Mouse (Mus musculus) hindbrain, embryonic 11.5 days (tissue): ENCODE results near the gene Ahctf1. TPM values are rescaled to one million over a fixed set of nuclear protein-coding genes. Genes with fewer than 3 reads are reported as not detected.

Source experiments
- ATAC-seq: fragments of 200-750 bp; cut with Nextera tagmentation; 2 replicates; pipeline ENCODE4 v1.8.0; 2017; ENCODE audit warnings: mild to moderate bottlenecking, moderate TSS enrichment, moderate library complexity; ENCODE audit not compliant: low FRiP score
- DNase-seq: peaks from one replicate; pipeline ENCODE4 v3.0.0-alpha.2; 2015; ENCODE audit warnings: low spot score
- H3K27ac ChIP-seq: fragments of 300-500 bp; sonication (generic); 2 replicates; pipeline ENCODE4 v1.5.1; 2014; ENCODE audit warnings: mild to moderate bottlenecking, low read depth, low read length
- H3K27me3 ChIP-seq: fragments of 300-500 bp; sonication (generic); 2 replicates; pipeline ENCODE4 v1.6.1; 2014; ENCODE audit warnings: mild to moderate bottlenecking, low read length, moderate library complexity, mixed read lengths; ENCODE audit not compliant: control insufficient read depth, insufficient read depth
- H3K36me3 ChIP-seq: fragments of 300-500 bp; sonication (generic); 2 replicates; pipeline ENCODE4 v1.6.1; 2014; ENCODE audit warnings: mild to moderate bottlenecking, low read length, moderate library complexity, mixed read lengths; ENCODE audit not compliant: control insufficient read depth, insufficient read depth
- H3K4me1 ChIP-seq: fragments of 300-500 bp; sonication (generic); replicated peaks from 2 replicates; pipeline ENCODE4 v1.6.1; 2014; ENCODE audit warnings: low read length, mixed read lengths; ENCODE audit not compliant: control insufficient read depth, insufficient read depth
- H3K4me2 ChIP-seq: fragments of 300-500 bp; sonication (generic); replicated peaks from 2 replicates; pipeline ENCODE4 v1.6.1; 2014; ENCODE audit warnings: mild to moderate bottlenecking, low read depth, low read length
- H3K4me3 ChIP-seq: fragments of 300-500 bp; sonication (generic); 2 replicates; pipeline ENCODE4 v1.5.1; 2014; ENCODE audit warnings: low read depth, low read length
- H3K9ac ChIP-seq: fragments of 300-500 bp; sonication (generic); 2 replicates; pipeline ENCODE4 v1.6.1; 2014; ENCODE audit warnings: low read depth, low read length
- H3K9me3 ChIP-seq: fragments of 300-500 bp; sonication (generic); 2 replicates; pipeline ENCODE4 v1.6.1; 2016; ENCODE audit warnings: low read length; ENCODE audit not compliant: control insufficient read depth
- WGBS: fragments of 180-500 bp; shearing (Covaris S2); extraction: QIAGEN DNeasy Blood & Tissue Kit; methylation state at CpG from one replicate; pipeline ENCODE4 v1.1.7; 2014; 5-methylcytosine and 5-hydroxymethylcytosine counted together
- polyA plus RNA-seq: library from polyadenylated mRNA; unstranded; fragments of >200 nt; fragmentation: Nextera tagmentation; extraction: Ambion mirVana; gene quantifications from 2 replicates; pipeline ENCODE4 v1.2.1, GENCODE M21; 2014

Ahctf1 gene
- polyA plus RNA-seq, 1 experiment from 2014 or later = 40.2 TPM

GRCm38 (mm10) chr1:179710739-179711138, 92.7 kb downstream of the Ahctf1 start:
- Histone ChIP-seq H3K27ac (no peak overlapping the region), H3K9ac (no peak overlapping the region), H3K4me3 (no peak overlapping the region), H3K27me3 (no peaks in the 10 kb centered on the region), H3K9me3 (no peaks in the 10 kb centered on the region), H3K4me2 (no peak overlapping the region), H3K4me1 (no peaks in the 10 kb centered on the region), H3K36me3 (no peaks in the 10 kb centered on the region)
- no peak for DNase-seq
- 90% methylated on average over 5 of the region's 5 CpGs for WGBS
- ATAC-seq = no peak

- H3K27me3 ChIP-seq = no peaks in the 10 kb centered on the region
- H3K4me1 ChIP-seq = no peaks in the 10 kb centered on the region
- no peak overlapping the region for H3K27ac ChIP-seq
- H3K4me3 ChIP-seq = no peak overlapping the region
- 92% methylated on average over 6 of the region's 6 CpGs for WGBS
- DNase-seq = no peak
- ATAC-seq = no peak
- no peaks in the 10 kb centered on the region for H3K36me3 ChIP-seq
- no peak overlapping the region for H3K4me2 ChIP-seq
- no peak overlapping the region for H3K9ac ChIP-seq
- H3K9me3 ChIP-seq = no peaks in the 10 kb centered on the region
Measured at GRCm38 (mm10) chr1:179709390-179709789, 94.1 kb downstream of the Ahctf1 start.

DNA sequence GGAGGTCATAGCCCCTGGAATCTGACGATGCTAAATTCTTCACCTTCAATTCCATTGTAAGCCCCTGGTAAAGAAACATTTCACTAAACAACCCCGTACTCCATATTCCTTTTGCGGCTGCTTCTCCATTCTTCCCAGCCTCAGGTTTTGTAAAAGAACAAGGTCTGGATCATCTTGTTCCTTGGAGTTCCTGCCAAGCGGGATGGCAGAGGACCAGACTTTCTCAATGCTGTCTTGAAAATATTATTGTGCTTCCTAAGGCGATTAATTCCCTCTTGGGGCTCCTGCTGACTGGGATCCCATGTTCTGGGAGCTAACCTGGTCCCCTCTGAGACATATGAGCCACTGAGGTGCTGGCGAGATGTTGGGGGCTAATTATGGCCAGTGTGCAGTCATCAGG, 98.3 kb downstream of the Ahctf1 start:
- ATAC-seq (no peak), DNase-seq (no peak)
- Histone ChIP-seq H3K4me1 (no peaks in the 10 kb centered on the region), H3K4me3 (no peak overlapping the region), H3K27me3 (no peaks in the 10 kb centered on the region), H3K4me2 (no peak overlapping the region), H3K27ac (no peak overlapping the region), H3K36me3 (no peaks in the 10 kb centered on the region), H3K9ac (no peak overlapping the region), H3K9me3 (no peaks in the 10 kb centered on the region)
- 91% methylated on average over 6 of the region's 6 CpGs for WGBS

DNA sequence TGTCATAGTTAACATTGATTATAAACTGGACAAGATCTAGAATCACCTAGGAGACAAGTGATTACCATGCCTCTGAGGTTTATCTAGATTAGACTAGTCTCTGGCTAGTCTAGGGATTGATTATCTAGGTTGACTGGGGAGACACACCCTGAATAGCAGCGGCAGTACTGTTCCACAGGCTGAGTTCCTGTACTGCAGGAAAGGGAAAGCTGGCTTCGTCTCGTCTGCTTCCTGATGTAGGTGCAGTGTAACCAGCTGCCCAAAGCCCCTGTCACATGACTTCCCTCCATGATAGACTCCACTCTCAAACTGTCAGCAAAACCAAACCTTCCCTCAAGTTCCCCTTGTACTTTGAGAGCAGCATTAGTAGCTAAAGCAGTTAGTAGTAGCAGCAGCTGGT, 99.3 kb downstream of the Ahctf1 start:
- H3K9me3 ChIP-seq = no peaks in the 10 kb centered on the region
- H3K4me3 ChIP-seq = no peak overlapping the region
- no peaks in the 10 kb centered on the region for H3K4me1 ChIP-seq
- no peak overlapping the region for H3K9ac ChIP-seq
- 80% methylated on average over 3 of the region's 3 CpGs for WGBS
- H3K4me2 ChIP-seq = no peak overlapping the region
- H3K27ac ChIP-seq = no peak overlapping the region
- DNase-seq (no peak), ATAC-seq (no peak)
- no peaks in the 10 kb centered on the region for H3K27me3 ChIP-seq
- no peaks in the 10 kb centered on the region for H3K36me3 ChIP-seq

Other genes with a start within 250 kb of the Ahctf1 start
- gene Sccpdh, start 135.5 kb downstream of the Ahctf1 start, polyA plus RNA-seq = 112 and 119 TPM in 2 replicates
- not detected in 2 replicates for gene Kif28, start 58.4 kb downstream of the Ahctf1 start, polyA plus RNA-seq
- 0.40 TPM in 1 of 2 replicates, not detected in the other for gene Gm10518, start 304 bp downstream of the Ahctf1 start, polyA plus RNA-seq
- 12.8 and 21.8 TPM in 2 replicates for gene Cdc42bpa, start 156.8 kb upstream of the Ahctf1 start, polyA plus RNA-seq